Mouse (Mus musculus) frontal cortex, adult 2 months (tissue): ENCODE measurements around the gene Znhit3. TPM values are rescaled to one million over a fixed set of nuclear protein-coding genes. Genes with fewer than 3 reads are reported as not detected.

ENCODE experiments used
- DNase-seq, 2 experiments: peaks; one replicate each; pipeline ENCODE4 v3.0.0; 2022; ENCODE audit warnings: low spot score in 1 of 2; ENCODE audit errors: extremely low spot score in 1 of 2
- polyA plus RNA-seq: library from polyadenylated mRNA; depleted of rRNA; stranded (reverse); fragments of >200 nt; gene quantifications from 2 replicates; pipeline ENCODE4 v1.2.3, GENCODE M21; 2012; rRNA removed

The Znhit3 gene
- 37.8 and 47.5 TPM in 2 replicates for polyA plus RNA-seq

DNA sequence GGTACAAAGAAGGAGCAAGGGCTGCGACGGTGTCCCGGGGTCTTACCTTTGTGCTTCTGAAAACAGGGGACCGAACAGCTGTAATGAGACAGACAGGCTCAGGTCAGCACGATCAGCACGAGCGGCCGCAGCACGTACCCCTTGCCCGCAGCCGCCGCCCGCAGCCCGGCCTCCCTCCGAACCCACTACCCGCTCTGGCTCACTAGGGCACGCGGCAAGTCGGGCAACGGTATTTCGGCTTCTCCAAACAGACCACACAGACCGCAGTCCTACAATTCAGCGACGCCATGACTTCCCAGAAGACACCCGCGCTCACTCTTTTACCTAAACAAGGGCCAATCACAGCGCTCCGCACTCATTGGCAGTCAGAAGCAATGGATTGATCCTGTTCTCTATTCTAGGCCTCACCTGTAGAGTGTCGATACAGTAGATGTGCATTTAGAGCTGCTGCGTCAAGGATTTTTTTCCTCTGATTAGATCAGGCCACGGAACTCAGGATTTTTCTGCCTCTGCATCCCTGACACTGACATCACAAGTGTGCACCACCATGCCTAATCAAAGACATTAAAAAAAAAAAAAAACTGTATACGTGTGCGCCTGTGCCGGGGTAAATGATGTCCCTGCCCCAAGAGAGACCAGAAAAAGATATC, at the start of gene Znhit3:
Znhit3 (minus strand) TSS at position 314 of the 650 bp plus-strand sequence.
- peak; percentile 89 to 96 for DNase-seq

DNA sequence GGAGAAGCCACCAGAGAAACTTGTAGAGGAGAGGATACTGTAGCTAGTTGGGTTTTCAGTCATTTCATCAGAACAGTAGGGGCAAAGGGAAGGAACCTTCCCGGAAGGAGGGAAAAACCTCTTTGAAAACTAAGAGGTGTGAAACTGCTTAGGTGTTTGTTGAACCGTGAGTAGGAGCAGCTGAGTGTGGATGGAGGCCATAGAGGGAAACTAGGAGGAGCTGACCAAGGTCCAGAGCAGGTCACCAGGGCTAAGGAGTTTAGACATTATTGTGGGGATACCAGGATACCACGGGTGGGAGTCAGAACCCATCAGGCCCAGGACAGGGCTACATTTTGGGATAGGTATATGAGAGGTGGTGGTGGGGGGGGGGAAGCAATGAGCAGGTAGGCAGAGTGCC, 47.4 kb upstream of the Znhit3 start:
- no peak for DNase-seq

DNA sequence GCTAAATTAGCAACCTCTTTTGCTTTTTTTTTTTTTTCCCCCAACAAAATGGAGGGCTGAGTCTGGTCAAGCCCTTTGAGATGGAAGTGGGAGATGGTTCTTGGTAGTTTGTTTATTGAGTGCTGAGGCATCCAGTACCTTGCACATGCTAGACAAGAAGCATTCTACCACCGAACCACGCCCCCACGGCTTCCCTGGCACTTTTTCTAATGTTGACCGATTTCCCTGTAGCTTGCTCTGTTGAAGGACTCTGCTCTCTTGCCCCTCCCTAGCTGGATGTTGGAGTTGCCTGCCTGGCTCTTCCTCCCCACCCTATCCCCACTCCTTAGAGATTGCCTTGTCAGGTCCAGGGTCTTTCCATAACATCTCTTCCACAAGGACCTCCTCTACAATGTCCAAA, 46.4 kb upstream of the Znhit3 start:
- DNase-seq = no peak

DNA sequence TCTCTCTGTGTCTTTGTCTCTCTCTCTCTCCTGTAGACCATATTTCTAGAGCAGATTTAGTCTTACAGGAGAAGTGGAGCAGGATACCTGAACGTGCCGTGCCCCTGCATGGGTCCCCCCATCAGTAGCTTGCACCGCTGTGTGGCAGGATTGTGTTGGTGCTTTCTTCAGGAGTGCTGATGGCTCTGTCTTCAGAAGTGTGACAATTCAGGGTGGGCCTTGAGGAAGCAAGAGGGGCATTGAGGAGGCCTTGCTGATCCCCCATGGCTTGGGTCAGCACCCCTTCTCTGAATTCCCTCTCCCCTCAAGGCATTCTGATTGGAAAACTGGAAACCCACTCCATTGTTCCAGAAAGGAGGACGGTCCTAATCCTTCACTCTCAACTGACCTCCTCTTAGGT, 45.4 kb upstream of the Znhit3 start:
- no peak for DNase-seq

DNA sequence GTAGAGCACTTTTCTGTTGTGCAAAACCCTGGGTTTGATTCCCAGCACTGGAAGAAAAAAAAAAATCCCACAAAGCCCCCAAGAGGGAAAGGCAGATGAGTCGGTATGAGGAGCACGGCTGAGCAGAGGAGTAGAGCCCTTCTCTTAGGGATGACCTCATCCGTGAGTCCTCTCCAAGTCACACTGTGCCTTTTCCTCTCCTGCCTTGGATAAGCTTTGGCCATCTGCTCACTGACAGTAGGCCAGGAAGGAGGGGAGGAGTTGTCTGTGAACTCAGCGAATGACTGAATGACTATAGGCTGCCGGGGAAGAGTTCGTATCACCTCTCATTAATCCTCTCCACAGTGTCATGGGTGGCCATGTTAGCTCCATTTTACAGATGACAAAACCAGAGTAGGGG, 44.6 kb upstream of the Znhit3 start:
- no peak for DNase-seq

DNA sequence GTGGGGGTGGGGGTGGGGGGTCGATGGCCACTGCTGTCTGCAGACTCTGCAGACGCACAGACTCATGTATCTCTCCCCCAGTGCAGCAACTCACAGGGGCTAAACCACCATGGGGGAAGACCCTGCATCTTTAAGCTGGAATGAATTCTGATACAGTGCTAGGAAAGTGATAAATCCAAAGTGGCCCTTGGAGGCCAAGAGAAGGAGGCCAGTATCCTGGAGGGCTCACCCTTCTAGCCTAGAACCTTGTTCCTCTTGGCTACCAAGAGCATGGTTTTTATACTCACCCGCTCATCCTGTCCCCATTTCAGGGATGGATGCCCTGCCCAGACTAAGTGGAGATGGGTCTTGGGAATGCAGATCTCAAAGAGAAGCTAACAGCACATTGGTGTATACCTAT, 44.1 kb upstream of the Znhit3 start:
- DNase-seq = no peak

DNA sequence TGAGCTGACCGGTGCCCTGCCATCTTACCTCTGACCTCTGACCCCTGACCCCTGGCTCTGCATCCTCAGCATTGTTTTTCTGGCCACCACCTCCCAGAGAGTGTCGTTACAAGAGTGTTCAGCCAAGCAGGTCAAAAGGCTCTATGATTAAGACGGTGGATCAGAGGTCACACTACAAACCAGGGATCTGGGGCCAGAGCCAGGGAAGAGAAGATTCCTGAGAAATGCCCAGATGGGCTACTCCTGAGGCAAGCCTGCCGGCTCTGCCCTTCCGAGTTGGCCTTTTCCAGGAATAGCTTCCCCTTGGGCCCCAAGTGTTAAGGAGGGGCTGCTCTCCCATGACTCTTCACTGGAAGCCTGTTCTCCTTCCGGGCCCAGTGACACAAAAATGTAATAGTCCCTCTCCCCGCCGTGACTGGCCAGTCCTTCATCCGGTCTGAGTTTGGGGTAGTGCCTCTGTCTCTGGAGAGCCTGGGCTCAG, 43.6 kb upstream of the Znhit3 start:
- DNase-seq = no peak

DNA sequence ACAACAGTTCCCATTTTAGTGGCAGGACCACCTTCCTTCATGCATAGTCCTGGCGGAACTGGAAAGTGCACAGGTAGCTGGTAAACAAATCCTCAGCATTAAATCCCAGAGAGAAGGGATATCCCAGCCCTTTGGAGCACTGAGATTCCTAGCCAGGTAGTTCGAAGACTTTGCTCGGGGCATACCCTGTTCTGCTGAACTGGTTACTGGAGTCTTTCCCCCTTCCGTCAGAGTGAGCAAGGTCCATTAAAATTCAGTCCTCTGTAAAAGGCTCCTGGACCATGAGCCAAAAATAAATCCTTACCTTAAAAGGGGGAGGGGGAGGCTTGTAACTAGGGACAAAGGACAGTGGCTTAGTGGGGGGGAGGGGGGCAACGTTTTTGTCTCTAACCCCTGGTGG, 43.0 kb upstream of the Znhit3 start:
- DNase-seq = no peak

DNA sequence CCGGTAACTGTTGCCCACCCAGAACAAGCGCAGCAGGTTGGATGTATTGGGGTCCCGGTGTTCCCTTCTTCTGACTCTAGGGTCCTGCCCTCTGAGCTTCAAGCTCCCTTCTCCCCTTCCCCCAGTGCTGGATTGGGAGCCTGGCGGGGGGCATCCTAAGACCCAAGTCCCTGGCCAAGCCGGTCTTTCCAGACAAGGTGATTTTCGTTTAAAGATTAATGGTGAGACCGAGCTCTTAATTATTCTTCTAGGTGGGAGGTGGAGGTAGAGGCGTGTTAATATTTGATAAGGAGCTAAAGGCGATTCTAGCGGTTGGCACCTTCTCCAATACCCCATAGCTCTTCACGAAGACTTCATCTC, 42.1 kb upstream of the Znhit3 start:
- no peak for DNase-seq

DNA sequence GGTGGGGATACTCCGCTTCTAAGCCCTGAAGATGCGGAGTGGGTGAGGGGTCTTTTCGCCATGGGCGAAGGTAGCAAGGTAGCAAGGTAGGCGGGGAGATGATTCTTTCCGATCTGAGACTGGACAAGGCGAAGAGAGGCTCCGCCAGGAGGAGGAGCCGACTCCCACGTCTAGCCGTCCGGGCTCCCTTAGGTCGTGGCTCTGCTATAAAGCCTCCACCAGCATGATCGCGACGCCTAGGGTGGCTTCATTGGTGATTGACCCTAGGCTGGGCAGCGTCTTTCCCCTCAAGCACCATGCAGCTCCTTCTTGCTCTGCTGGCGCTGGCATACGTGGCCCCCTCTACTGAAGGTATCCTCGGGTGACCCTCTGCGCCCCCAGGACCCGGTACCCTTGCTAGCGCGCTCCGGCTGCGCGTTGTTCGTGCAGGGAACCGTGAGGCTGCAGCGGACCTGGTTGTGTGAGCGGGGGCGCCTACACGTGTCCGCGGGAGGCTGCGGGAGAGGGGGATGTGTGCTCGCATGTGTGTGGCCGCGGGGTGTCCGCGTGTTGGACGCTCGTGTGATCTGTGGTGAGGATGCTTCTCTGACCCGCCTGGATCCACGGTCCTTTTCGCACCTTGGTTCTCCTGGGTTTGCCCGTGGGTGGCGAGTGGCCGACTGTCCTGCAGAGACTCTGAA, 41.6 kb upstream of the Znhit3 start, which contains the start of gene Car4:
Car4 (plus strand) TSS at position 196 of the 680 bp plus-strand sequence.
- no peak for DNase-seq

DNA sequence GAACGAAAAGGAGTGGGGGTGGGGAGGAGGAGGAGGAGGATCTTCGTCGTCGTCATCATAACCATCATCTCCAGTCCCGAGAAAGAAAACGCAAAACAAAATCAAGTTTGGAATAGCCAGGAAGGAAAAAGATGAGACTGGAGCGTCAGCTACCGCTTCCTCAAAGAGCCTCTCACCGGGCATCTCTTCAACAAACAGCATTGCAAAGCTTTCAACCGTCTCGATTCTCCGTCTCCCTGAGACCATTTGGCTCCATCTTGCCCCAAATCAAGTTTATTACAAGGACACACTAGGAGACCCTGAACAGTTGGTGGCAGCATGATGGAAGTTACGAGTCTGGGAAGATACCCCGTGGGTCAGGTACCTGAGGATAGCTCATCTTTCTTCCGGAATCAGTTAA, 41.0 kb upstream of the Znhit3 start:
- DNase-seq = no peak

DNA sequence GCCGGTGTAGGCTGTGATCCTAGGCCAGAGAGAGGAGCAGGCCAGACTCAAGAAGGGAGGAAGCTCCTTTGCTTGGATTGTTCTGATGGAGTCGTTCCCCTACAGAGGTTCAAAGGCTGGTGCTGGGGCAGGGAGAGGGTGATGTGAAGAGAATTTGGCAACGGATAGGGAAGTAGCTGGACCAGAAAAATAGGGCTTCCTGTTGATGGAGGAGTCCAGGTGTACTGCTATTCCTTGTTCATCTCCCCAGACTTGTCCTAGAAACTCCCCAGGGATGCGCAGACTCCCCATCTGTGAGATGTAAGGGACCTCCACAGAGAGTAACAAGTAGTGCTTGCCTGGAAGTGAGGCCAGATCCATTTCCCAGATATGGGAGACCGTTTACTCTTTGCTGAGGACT, 40.2 kb upstream of the Znhit3 start:
- no peak for DNase-seq

DNA sequence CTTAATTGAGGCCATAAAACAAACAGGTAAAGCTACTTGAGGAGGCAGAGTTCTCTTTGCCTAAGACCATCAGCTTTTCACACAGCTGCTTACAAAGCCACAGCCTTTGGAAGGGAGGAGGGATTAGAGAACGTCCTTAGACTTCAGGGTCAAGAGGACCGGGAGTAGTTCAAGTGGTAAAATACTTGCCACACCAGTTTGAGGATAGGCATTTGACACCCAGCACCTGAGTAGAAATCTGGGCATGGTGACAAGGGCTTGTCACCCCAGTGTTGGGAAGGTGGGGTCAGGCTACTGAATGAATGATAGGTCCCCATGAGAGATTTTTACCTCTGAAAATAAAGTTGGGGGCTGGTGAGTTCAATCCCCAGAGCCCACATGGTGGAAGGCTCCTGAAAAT, 36.4 kb upstream of the Znhit3 start:
- no peak for DNase-seq

DNA sequence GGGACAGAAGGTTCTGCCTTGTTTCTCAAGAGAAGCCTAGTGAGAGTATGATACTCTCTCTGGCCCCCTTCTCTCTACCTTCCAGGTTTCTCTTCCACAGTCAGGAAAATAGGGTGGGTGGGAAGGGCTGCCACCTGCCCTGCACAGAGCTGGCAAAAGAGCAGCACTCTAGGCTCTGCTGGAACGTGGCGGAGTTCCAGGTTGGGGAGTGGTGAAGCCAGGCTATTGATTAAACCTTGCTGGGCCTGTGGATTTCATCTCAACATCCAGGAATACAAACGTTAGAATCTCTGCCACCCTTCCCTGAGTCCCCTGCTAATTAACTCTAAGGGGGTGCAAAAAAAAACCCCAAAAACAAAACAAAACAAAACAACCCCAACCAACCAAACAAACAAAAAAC, 32.4 kb upstream of the Znhit3 start:
- no peak for DNase-seq

DNA sequence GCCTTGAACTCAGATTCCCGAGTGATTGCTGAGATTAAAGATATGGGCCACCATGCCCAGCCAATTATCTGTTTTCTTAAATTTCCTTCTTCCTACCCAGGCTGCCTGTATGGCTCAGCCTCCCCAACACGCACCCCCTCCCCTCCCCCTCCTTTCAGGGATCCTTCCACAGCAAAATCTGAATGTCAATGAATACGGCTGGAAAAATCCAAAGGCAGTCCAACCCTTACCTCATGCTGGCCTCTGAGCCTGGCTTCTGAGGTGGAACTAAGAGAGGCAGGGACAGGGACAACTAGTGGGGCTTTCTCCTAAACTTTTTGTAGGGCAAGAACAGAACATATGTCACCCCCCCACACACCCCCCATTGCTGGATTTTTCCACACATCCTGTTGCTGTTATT, 31.9 kb upstream of the Znhit3 start:
- DNase-seq = no peak

DNA sequence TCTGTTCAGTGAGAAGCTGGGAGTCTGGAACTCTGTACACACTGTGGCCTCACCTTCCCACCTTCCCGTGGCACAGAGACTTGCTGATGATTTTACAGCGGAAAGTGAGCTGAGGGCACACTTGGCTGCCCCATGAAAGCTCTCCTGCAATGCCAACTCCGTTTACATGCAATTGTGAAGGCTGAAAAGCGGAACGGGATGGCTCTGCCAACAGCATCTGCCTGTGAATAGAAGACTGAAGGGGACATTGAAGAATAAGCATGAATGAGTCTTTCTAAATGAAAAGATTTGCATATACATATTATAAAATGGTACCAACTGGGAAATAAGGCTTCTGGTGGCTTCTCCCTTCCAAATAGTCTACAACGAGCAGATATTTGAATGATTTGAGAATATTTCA, 31.0 kb upstream of the Znhit3 start:
- no peak for DNase-seq

DNA sequence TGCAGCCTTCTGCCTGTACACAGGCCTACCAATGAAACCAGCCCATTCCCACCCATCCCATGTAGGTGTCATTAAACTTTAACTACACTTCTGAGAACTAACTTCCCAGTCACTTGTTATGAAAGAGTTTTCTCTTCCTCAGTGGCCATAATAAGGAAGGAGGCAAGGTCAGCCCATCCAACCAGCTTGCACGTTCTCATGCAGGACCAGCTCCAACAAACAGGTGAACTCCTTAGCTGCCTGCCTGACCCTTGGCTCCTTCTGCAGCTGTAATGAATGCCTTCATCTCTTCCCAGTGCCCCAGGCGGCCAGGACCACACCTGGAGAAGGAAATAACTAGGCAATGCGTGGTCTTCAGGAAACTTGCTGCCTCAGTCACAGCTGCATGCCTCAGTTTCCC, 29.7 kb upstream of the Znhit3 start:
- DNase-seq = no peak

DNA sequence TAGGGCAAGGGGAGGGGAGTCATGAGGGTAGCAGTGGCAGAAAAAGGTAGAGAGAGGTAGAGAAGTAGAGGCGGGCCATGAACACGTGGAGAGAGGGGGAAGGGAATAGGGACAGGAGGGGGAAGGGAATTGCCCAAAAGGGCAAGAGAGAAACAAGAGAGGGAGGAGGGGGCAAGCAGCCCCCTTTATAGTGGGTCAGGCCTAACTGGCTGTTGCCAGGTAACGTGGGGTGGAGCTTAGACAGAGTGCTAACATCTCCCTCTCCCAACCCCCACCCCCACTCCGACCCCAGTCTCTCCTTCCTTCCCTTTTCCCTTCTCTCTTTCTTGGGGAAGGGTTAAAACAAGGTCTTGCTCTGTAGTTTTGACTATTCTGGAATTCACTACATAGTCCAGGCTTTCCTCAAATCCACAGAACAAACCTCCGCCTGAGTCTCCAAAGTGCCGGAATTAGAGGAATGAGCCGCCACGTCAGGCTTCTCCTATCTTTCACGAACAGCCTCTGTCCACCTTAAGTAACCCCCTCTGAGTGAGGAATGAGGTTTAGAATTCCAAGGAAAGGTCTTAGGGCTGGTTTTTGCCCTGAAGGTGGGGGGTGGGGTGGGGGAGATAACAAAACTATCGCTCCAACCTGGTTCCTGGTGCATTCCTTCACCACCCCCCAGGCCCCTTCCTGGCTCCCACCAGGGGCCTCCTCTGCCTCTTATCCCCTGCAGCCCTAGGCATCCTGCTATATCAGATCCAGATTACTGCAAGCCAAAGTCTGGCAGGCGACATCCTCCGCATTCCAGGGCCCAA, 28.7 kb upstream of the Znhit3 start:
- DNase-seq = no peak

DNA sequence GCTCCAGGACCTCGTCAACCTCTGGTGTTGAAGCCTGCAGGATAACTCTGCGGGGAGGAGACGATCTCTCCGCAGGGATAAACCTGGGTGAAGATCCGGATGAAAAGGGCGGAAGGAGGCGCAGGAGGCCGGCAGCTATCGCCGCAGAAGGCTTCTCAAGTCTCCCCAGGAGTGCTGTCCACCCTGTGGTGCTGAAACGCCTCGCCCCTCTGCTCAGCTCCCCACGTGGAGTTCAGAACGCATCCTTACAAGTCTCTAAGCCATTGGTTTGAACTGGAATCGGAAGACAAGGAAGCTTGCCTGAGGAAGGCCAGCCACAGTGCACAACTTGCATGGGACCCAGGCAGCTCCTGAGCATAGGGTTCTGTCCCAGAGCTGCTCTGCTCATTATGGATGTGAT, 27.8 kb upstream of the Znhit3 start:
- DNase-seq = no peak

DNA sequence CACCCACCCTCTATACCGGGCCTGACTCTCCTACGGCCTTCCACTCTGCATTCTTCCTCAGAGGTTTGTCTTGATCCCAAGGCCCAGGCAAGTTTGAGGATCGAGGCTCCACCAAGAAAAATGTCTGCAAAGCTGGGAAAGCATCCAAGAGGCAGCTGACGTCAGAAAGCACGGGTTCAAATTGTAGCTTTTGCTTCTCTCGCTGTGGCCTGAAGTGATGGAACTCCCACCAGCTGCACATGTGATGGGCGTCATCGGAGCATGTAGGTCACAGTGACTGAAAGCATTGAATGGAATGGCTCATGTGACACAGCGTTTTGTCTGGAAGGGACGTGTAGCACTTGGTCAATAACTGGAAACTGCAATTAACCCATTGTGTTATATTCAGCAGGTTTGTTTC, 24.0 kb upstream of the Znhit3 start:
- DNase-seq = no peak

DNA sequence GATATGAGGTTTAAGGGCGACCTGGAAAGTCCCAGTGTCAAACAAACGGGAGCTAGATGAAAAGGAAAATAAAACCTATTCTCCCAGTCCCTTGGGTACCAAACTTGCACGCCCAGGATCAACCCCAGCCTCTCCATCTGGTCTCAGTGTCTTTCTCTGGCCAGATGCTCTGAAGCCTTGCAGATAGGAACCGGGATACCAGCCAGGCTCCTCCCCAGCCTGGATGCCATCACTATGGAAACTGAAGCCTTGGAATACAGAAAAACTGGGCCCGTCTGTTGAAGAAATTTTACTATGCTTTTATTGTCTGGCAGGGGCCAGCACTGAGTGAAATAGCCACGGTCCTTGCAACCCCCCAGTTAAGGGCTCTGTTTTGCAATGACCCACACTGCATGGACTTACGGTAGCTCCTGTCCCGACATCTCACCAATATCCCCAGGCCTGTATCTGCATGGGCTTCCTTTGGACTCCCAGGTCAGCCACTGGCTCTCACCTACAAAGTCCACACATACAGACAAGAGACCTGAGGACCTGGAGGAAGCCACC, 23.4 kb upstream of the Znhit3 start:
- DNase-seq = peak; percentile 53 to 75
